Mouse (Mus musculus): ENCODE measurements at regions not wholly inside any gene's neighbourhood (a gene's known extent, or its start where the extent isn't known, plus 50 kb on each side); places are given as distances from the start of the nearest gene placed in this dataset.

GRCm38 (mm10) chr7:117875241-117875640, 240.7 kb downstream of the Rps15a start:
- no peak overlapping the region for H3K4me3 ChIP-seq (ENCODE audit: insufficient read depth, poor library complexity, severe bottlenecking)
- no peak for TF ChIP-seq MAX (IDR thresholded peaks at IDR 0.05)
- TF ChIP-seq MYOG (IDR thresholded peaks at IDR 0.05; ENCODE audit: control insufficient read depth, extremely low read depth, insufficient read length), result no peak
- TF ChIP-seq CTCF (IDR thresholded peaks at IDR 0.05; ENCODE audit: control insufficient read depth, insufficient read depth, insufficient read length), result no peak
- no peak for TF ChIP-seq CEBPB (IDR thresholded peaks at IDR 0.05; ENCODE audit: low read depth)
- no peak for TF ChIP-seq FOSL1 (IDR thresholded peaks at IDR 0.05; ENCODE audit: insufficient read depth, low read length, poor library complexity, severe bottlenecking)
- TF ChIP-seq USF1 (IDR thresholded peaks at IDR 0.05; ENCODE audit: low read depth), result no peak
- TF ChIP-seq MYOD1 (IDR thresholded peaks at IDR 0.05; ENCODE audit: control insufficient read depth, insufficient read length, low read depth), result no peak
- H3K36me3 ChIP-seq (ENCODE audit: control insufficient read depth, insufficient read depth), result no peaks in the 10 kb centered on the region
- H3K79me2 ChIP-seq (ENCODE audit: control insufficient read depth, insufficient read depth), result no peaks in the 10 kb centered on the region
- no peak overlapping the region for H3ac ChIP-seq (ENCODE audit: control insufficient read depth, insufficient read length, low read depth)
- no peaks in the 10 kb centered on the region for H3K79me3 ChIP-seq (ENCODE audit: low read depth)
- H3K27me3 ChIP-seq (ENCODE audit: control insufficient read depth, insufficient read depth, insufficient read length), result no peaks in the 10 kb centered on the region

- H3K36me3 ChIP-seq (ENCODE audit: control insufficient read depth, insufficient read depth), result no peaks in the 10 kb centered on the region
- no peaks in the 10 kb centered on the region for H3K79me2 ChIP-seq (ENCODE audit: control insufficient read depth, insufficient read depth)
- no peaks in the 10 kb centered on the region for H3K27me3 ChIP-seq (ENCODE audit: control insufficient read depth, insufficient read depth, insufficient read length)
- H3ac ChIP-seq (ENCODE audit: control insufficient read depth, insufficient read length, low read depth), result no peak overlapping the region
- no peak overlapping the region for H3K4me3 ChIP-seq (ENCODE audit: insufficient read depth, poor library complexity, severe bottlenecking)
- H3K79me3 ChIP-seq (ENCODE audit: low read depth), result no peaks in the 10 kb centered on the region
- TF ChIP-seq MAX (IDR thresholded peaks at IDR 0.05) (no peak), USF1 (IDR thresholded peaks at IDR 0.05; ENCODE audit: low read depth) (no peak), FOSL1 (IDR thresholded peaks at IDR 0.05; ENCODE audit: insufficient read depth, low read length, poor library complexity, severe bottlenecking) (no peak), CTCF (IDR thresholded peaks at IDR 0.05; ENCODE audit: control insufficient read depth, insufficient read depth, insufficient read length) (no peak), MYOD1 (IDR thresholded peaks at IDR 0.05; ENCODE audit: control insufficient read depth, insufficient read length, low read depth) (no peak), MYOG (IDR thresholded peaks at IDR 0.05; ENCODE audit: control insufficient read depth, extremely low read depth, insufficient read length) (no peak), CEBPB (IDR thresholded peaks at IDR 0.05; ENCODE audit: low read depth) (no peak)
Measured at GRCm38 (mm10) chr7:117859419-117859818, 256.6 kb downstream of the Rps15a start.

GRCm38 (mm10) chr7:117855955-117856354, 260.0 kb downstream of the Rps15a start:
- Histone ChIP-seq H3K27me3 (ENCODE audit: control insufficient read depth, insufficient read depth, insufficient read length) (no peaks in the 10 kb centered on the region), H3K79me2 (ENCODE audit: control insufficient read depth, insufficient read depth) (no peaks in the 10 kb centered on the region)

GRCm38 (mm10) chr7:117853716-117854115, 262.3 kb downstream of the Rps15a start:
- Histone ChIP-seq H3K4me3 (ENCODE audit: insufficient read depth, poor library complexity, severe bottlenecking) (no peak overlapping the region), H3K36me3 (ENCODE audit: control insufficient read depth, insufficient read depth) (no peaks in the 10 kb centered on the region), H3K79me2 (ENCODE audit: control insufficient read depth, insufficient read depth) (no peaks in the 10 kb centered on the region), H3ac (ENCODE audit: control insufficient read depth, insufficient read length, low read depth) (no peak overlapping the region), H3K79me3 (ENCODE audit: low read depth) (no peaks in the 10 kb centered on the region), H3K27me3 (ENCODE audit: control insufficient read depth, insufficient read depth, insufficient read length) (no peaks in the 10 kb centered on the region)
- TF ChIP-seq FOSL1 (IDR thresholded peaks at IDR 0.05; ENCODE audit: insufficient read depth, low read length, poor library complexity, severe bottlenecking) (no peak), USF1 (IDR thresholded peaks at IDR 0.05; ENCODE audit: low read depth) (no peak), MYOD1 (IDR thresholded peaks at IDR 0.05; ENCODE audit: control insufficient read depth, insufficient read length, low read depth) (no peak), CTCF (IDR thresholded peaks at IDR 0.05; ENCODE audit: control insufficient read depth, insufficient read depth, insufficient read length) (no peak), CEBPB (IDR thresholded peaks at IDR 0.05; ENCODE audit: low read depth) (no peak), MYOG (IDR thresholded peaks at IDR 0.05; ENCODE audit: control insufficient read depth, extremely low read depth, insufficient read length) (no peak), MAX (IDR thresholded peaks at IDR 0.05) (no peak)

More at GRCm38 (mm10) chr7:117855955-117856354, 260.0 kb downstream of the Rps15a start:
- Histone ChIP-seq H3K79me3 (ENCODE audit: low read depth) (no peaks in the 10 kb centered on the region), H3K36me3 (ENCODE audit: control insufficient read depth, insufficient read depth) (no peaks in the 10 kb centered on the region), H3K4me3 (ENCODE audit: insufficient read depth, poor library complexity, severe bottlenecking) (no peak overlapping the region), H3ac (ENCODE audit: control insufficient read depth, insufficient read length, low read depth) (no peak overlapping the region)
- TF ChIP-seq MYOG (IDR thresholded peaks at IDR 0.05; ENCODE audit: control insufficient read depth, extremely low read depth, insufficient read length) (no peak), CTCF (IDR thresholded peaks at IDR 0.05; ENCODE audit: control insufficient read depth, insufficient read depth, insufficient read length) (no peak), MYOD1 (IDR thresholded peaks at IDR 0.05; ENCODE audit: control insufficient read depth, insufficient read length, low read depth) (no peak), FOSL1 (IDR thresholded peaks at IDR 0.05; ENCODE audit: insufficient read depth, low read length, poor library complexity, severe bottlenecking) (no peak), USF1 (IDR thresholded peaks at IDR 0.05; ENCODE audit: low read depth) (no peak), CEBPB (IDR thresholded peaks at IDR 0.05; ENCODE audit: low read depth) (no peak)

GRCm38 (mm10) chr7:117852866-117853265, 263.1 kb downstream of the Rps15a start:
- TF ChIP-seq FOSL1 (IDR thresholded peaks at IDR 0.05; ENCODE audit: insufficient read depth, low read length, poor library complexity, severe bottlenecking) (no peak), MYOD1 (IDR thresholded peaks at IDR 0.05; ENCODE audit: control insufficient read depth, insufficient read length, low read depth) (no peak), CEBPB (IDR thresholded peaks at IDR 0.05; ENCODE audit: low read depth) (no peak), CTCF (IDR thresholded peaks at IDR 0.05; ENCODE audit: control insufficient read depth, insufficient read depth, insufficient read length) (no peak), USF1 (IDR thresholded peaks at IDR 0.05; ENCODE audit: low read depth) (no peak), MYOG (IDR thresholded peaks at IDR 0.05; ENCODE audit: control insufficient read depth, extremely low read depth, insufficient read length) (no peak), MAX (IDR thresholded peaks at IDR 0.05) (no peak)
- Histone ChIP-seq H3K79me3 (ENCODE audit: low read depth) (no peaks in the 10 kb centered on the region), H3K27me3 (ENCODE audit: control insufficient read depth, insufficient read depth, insufficient read length) (no peaks in the 10 kb centered on the region), H3ac (ENCODE audit: control insufficient read depth, insufficient read length, low read depth) (no peak overlapping the region), H3K36me3 (ENCODE audit: control insufficient read depth, insufficient read depth) (no peaks in the 10 kb centered on the region), H3K79me2 (ENCODE audit: control insufficient read depth, insufficient read depth) (no peaks in the 10 kb centered on the region), H3K4me3 (ENCODE audit: insufficient read depth, poor library complexity, severe bottlenecking) (no peak overlapping the region)

GRCm38 (mm10) chr7:117850822-117851221, 265.2 kb downstream of the Rps15a start:
- Histone ChIP-seq H3ac (ENCODE audit: control insufficient read depth, insufficient read length, low read depth) (no peak overlapping the region), H3K36me3 (ENCODE audit: control insufficient read depth, insufficient read depth) (no peaks in the 10 kb centered on the region), H3K4me3 (ENCODE audit: insufficient read depth, poor library complexity, severe bottlenecking) (no peak overlapping the region), H3K79me2 (ENCODE audit: control insufficient read depth, insufficient read depth) (no peaks in the 10 kb centered on the region), H3K27me3 (ENCODE audit: control insufficient read depth, insufficient read depth, insufficient read length) (no peaks in the 10 kb centered on the region), H3K79me3 (ENCODE audit: low read depth) (no peaks in the 10 kb centered on the region)
- TF ChIP-seq CEBPB (IDR thresholded peaks at IDR 0.05; ENCODE audit: low read depth) (no peak), MYOD1 (IDR thresholded peaks at IDR 0.05; ENCODE audit: control insufficient read depth, insufficient read length, low read depth) (no peak), FOSL1 (IDR thresholded peaks at IDR 0.05; ENCODE audit: insufficient read depth, low read length, poor library complexity, severe bottlenecking) (no peak), MYOG (IDR thresholded peaks at IDR 0.05; ENCODE audit: control insufficient read depth, extremely low read depth, insufficient read length) (no peak), CTCF (IDR thresholded peaks at IDR 0.05; ENCODE audit: control insufficient read depth, insufficient read depth, insufficient read length) (no peak), MAX (IDR thresholded peaks at IDR 0.05) (no peak)
